Mouse (Mus musculus) bone marrow macrophage, adult 2 months (primary cell): ENCODE results near the gene Myo1a.

Source experiments
- CTCF ChIP-seq: IDR thresholded peaks from 2 replicates; pipeline ENCODE4 v1.5.1; 2012; ENCODE audit warnings: low read depth, mild to moderate bottlenecking, low read length, moderate library complexity
- POLR2A ChIP-seq: IDR thresholded peaks from 2 replicates; pipeline ENCODE4 v1.6.1; 2012; ENCODE audit warnings: mild to moderate bottlenecking, low read depth, low read length, borderline replicate concordance

- TF ChIP-seq CTCF, result peak; percentile 83
- no peak for TF ChIP-seq POLR2A
Observed at GRCm38 (mm10) chr10:127671276-127671675, 33.7 kb upstream of the Myo1a start.
